Mouse (Mus musculus) heart, adult 2 months (tissue): Measurements from ENCODE around the gene Arl3.

ENCODE experiments used
- CTCF ChIP-seq: fragments of 200-600 bp; IDR thresholded peaks from 2 replicates; pipeline ENCODE4 v1.8.1; 2022; ENCODE audit warnings: antibody characterized with exemption, mild to moderate bottlenecking, moderate library complexity
- POLR2A ChIP-seq: fragments of 200-500 bp; IDR thresholded peaks from 2 replicates; pipeline ENCODE4 v1.6.1; 2011; ENCODE audit warnings: mild to moderate bottlenecking, low read depth, low read length, control low read depth; ENCODE audit not compliant: insufficient read depth

- TF ChIP-seq CTCF (no peak), POLR2A (no peak)
Measured at GRCm38 (mm10) chr19:46558009-46558408, 15.0 kb downstream of the Arl3 start.
